ENCODE assay signal across 13 mouse cellular contexts in the genomic region with DNA sequence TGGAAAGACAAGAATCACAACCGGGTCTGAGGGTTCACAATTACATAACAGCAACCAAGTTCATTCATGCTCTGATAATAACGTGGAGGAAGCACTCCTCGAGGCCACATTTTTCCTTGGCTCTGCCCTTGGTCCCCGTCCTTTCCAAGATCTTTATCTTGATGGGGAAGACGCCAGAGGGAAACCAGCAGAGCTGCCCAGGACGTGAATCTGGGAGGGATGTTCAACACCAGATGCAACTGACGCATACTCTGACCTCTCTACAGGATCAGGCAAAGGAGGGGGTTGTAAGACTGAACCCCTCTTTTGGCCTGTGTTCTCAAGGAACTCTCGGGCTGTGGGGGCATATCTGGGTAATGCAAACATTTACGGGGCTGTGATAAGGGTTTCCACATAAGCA. TPM values are rescaled to one million over a fixed set of nuclear protein-coding genes. Genes with fewer than 3 reads are reported as not detected.
DNase-seq lines count a peak whose midpoint lies in the region; ATAC-seq lines count a peak whose summit lies in the region.
"Had no signal": no experiment of that assay in that cellular context is flagged by ENCODE, and none has a peak within 500 bp of the region (broad histone marks: within the 10 kb centered on the region; RNA-seq: fewer than 3 reads in every experiment).

No protein-coding gene starts in this region.

- H3K4me2 ChIP-seq in forebrain, embryonic 14.5 days (ENCODE audit: low read length): no peak overlapping the region

- DNase-seq in kidney, adult 18-20 months: peak; percentile 18
- no peak for DNase-seq in kidney, postnatal 4 days
- peak; percentile 85 for DNase-seq in adrenal gland, adult 8-10 months
- peak; percentile 49 for DNase-seq in kidney, postnatal 14 days
- DNase-seq in lung, postnatal 4 days: peak; percentile 45 to 60
- DNase-seq in forebrain, embryonic 14.5 days (ENCODE audit: low spot score): no peak
- DNase-seq: cerebellum, postnatal 14 days; liver had no signal

- no peak overlapping the region for H3K4me3 ChIP-seq in forebrain, embryonic 14.5 days (ENCODE audit: low read depth, low read length)
- H3K4me3 ChIP-seq: left cerebral cortex, adult 2 months; midbrain, embryonic 10.5 days had no signal

- 87% methylated on average over 9 of the region's 9 CpGs for WGBS in forebrain, embryonic 14.5 days

- no peaks in the 10 kb centered on the region for H3K4me1 ChIP-seq in forebrain, embryonic 14.5 days (ENCODE audit: control insufficient read depth, insufficient read depth, low read length)

- no peaks in the 10 kb centered on the region for H3K9me3 ChIP-seq in forebrain, embryonic 14.5 days (replicated peaks; ENCODE audit: control insufficient read depth, low read length)
- H3K9me3 ChIP-seq: midbrain, embryonic 10.5 days had no signal

- no peak overlapping the region for H3K27ac ChIP-seq in forebrain, embryonic 14.5 days (ENCODE audit: low read depth, low read length)
- H3K27ac ChIP-seq: left cerebral cortex, adult 2 months; midbrain, embryonic 10.5 days had no signal

- H3K36me3 ChIP-seq in forebrain, embryonic 14.5 days (ENCODE audit: control insufficient read depth, insufficient read depth, low read length): no peaks in the 10 kb centered on the region
- H3K36me3 ChIP-seq: midbrain, embryonic 10.5 days had no signal

- no peak overlapping the region for H3K9ac ChIP-seq in forebrain, embryonic 14.5 days (ENCODE audit: low read length)

- H3K27me3 ChIP-seq in forebrain, embryonic 14.5 days (replicated peaks; ENCODE audit: control insufficient read depth, insufficient read depth, low read length): no peaks in the 10 kb centered on the region

- no peak for ATAC-seq in forebrain, embryonic 14.5 days
- ATAC-seq in megakaryocyte progenitor cell, adult 5-6 weeks (replicated peaks; ENCODE audit: poor library complexity): no peak
- no peak for ATAC-seq in erythroid progenitor cell, adult 5-6 weeks (replicated peaks; ENCODE audit: low FRiP score, poor library complexity, severe bottlenecking)
- ATAC-seq: inflammation-experienced regulatory T-cells, adult 6 months had no signal

RNA-seq across cellular contexts. Expression of a gene that starts 38.1 kb away (rescaled TPM):
- total RNA-seq in adrenal gland, adult 8-10 months (2022): 10 to 100 TPM; 49.0 to 83.7 (median 64.8) TPM
- 25.3 and 28.5 TPM in 2 replicates for polyA plus RNA-seq in forebrain, embryonic 14.5 days (2014; fragmentation: Nextera tagmentation; extraction: Ambion mirVana)
- total RNA-seq in megakaryocyte progenitor cell, adult 5-6 weeks (2015): 14.8 and 15.5 TPM in 2 replicates
- total RNA-seq in megakaryocyte progenitor cell, adult 5-6 weeks (2017): 9.7 and 15.8 TPM in 2 replicates
- total RNA-seq in erythroid progenitor cell, adult 5-6 weeks (2015; ENCODE audit: low replicate concordance): 0.72 and 28.5 TPM in 2 replicates
- total RNA-seq in erythroid progenitor cell, adult 5-6 weeks (2017; ENCODE audit: low replicate concordance): 0.13 TPM in 1 of 2 replicates, not detected in the other

Comparison
In these comparisons a context has a peak if more than half of its experiments do, and no peak if none do; other contexts are left out.
1. DNase-seq: peak in kidney, adult 18-20 months (single experiment), adrenal gland, adult 8-10 months (single experiment), kidney, postnatal 14 days (single experiment) and lung, postnatal 4 days (2 of 2); none in kidney, postnatal 4 days (0 of 2) and forebrain, embryonic 14.5 days (single experiment).